Mouse (Mus musculus) midbrain, embryonic 13.5 days (tissue): ENCODE results near the gene Miga1. TPM values are rescaled to one million over a fixed set of nuclear protein-coding genes. Genes with fewer than 3 reads are reported as not detected.
A peak's percentile ranks its signal among the peaks of the same experiment; 100 is the strongest.

Experiments used
- ATAC-seq: fragments of 200-750 bp; cut with Nextera tagmentation; 2 replicates; pipeline ENCODE4 v1.8.0; 2017; ENCODE audit warnings: mild to moderate bottlenecking, moderate TSS enrichment, moderate library complexity
- H3K27ac ChIP-seq: fragments of 300-500 bp; sonication (generic); 2 replicates; pipeline ENCODE4 v1.5.1; 2015; ENCODE audit warnings: inconsistent platforms, mild to moderate bottlenecking, moderate library complexity
- H3K27me3 ChIP-seq: fragments of 300-500 bp; sonication (generic); 2 replicates; pipeline ENCODE4 v1.6.1; 2015; ENCODE audit warnings: mild to moderate bottlenecking, inconsistent platforms
- H3K36me3 ChIP-seq: fragments of 300-500 bp; sonication (generic); 2 replicates; pipeline ENCODE4 v1.6.1; 2015; ENCODE audit warnings: mild to moderate bottlenecking, inconsistent platforms
- H3K4me1 ChIP-seq: fragments of 300-500 bp; sonication (generic); replicated peaks from 2 replicates; pipeline ENCODE4 v1.6.1; 2015; ENCODE audit warnings: inconsistent platforms
- H3K4me2 ChIP-seq: fragments of 300-500 bp; sonication (generic); replicated peaks from 2 replicates; pipeline ENCODE4 v1.6.1; 2015; ENCODE audit warnings: moderate library complexity, mild to moderate bottlenecking, inconsistent platforms
- H3K4me3 ChIP-seq: fragments of 300-500 bp; sonication (generic); replicated peaks from 2 replicates; pipeline ENCODE4 v1.5.1; 2015; ENCODE audit warnings: mild to moderate bottlenecking, inconsistent platforms
- H3K9ac ChIP-seq: fragments of 300-500 bp; sonication (generic); replicated peaks from 2 replicates; pipeline ENCODE4 v1.6.1; 2015; ENCODE audit warnings: mild to moderate bottlenecking, inconsistent platforms
- H3K9me3 ChIP-seq: fragments of 300-500 bp; sonication (generic); 2 replicates; pipeline ENCODE4 v1.6.1; 2016; ENCODE audit warnings: mild to moderate bottlenecking, inconsistent platforms
- WGBS: fragments of 180-500 bp; shearing (Covaris S2); methylation state at CpG from one replicate; pipeline ENCODE4 v1.1.7; 2015; 5-methylcytosine and 5-hydroxymethylcytosine counted together
- polyA plus RNA-seq: library from polyadenylated mRNA; unstranded; fragments of >200 nt; fragmentation: Nextera tagmentation; extraction: Ambion mirVana; gene quantifications from 2 replicates; pipeline ENCODE4 v1.2.1, GENCODE M21; 2015

Miga1 gene
- polyA plus RNA-seq, 1 experiment from 2014 or later = 18.1 TPM

- peak overlapping the region; percentile 83; the same call in 1 of the 2 replicates for H3K27ac ChIP-seq
- no peaks in the 10 kb centered on the region for H3K27me3 ChIP-seq
- 46% methylated on average over 3 of the region's 3 CpGs for WGBS
- H3K4me2 ChIP-seq = peak overlapping the region; percentile 67
- H3K36me3 ChIP-seq = no peaks in the 10 kb centered on the region
- peak overlapping the region; percentile 77 for H3K4me3 ChIP-seq
- peaks cover 37% of the 10 kb centered on the region for H3K4me1 ChIP-seq
- H3K9ac ChIP-seq = peak overlapping the region; percentile 89
- no peak for ATAC-seq
- H3K9me3 ChIP-seq = no peaks in the 10 kb centered on the region
Observed at GRCm38 (mm10) chr3:152347227-152347626, 7.0 kb upstream of the Miga1 start.

- H3K9me3 ChIP-seq = no peaks in the 10 kb centered on the region
- H3K27ac ChIP-seq = peak overlapping the region; percentile 83
- H3K4me2 ChIP-seq = peak overlapping the region; percentile 67
- peak; percentile 13; the same call in 1 of the 2 replicates for ATAC-seq
- H3K4me1 ChIP-seq = peaks cover 37% of the 10 kb centered on the region
- peak overlapping the region; percentile 77 for H3K4me3 ChIP-seq
- no peaks in the 10 kb centered on the region for H3K36me3 ChIP-seq
- WGBS = under 1% methylated on average over 54 of the region's 54 CpGs
- peak overlapping the region; percentile 89 for H3K9ac ChIP-seq
- H3K27me3 ChIP-seq = no peaks in the 10 kb centered on the region
Observed at GRCm38 (mm10) chr3:152346633-152347141, 6.5 kb upstream of the Miga1 start.

GRCm38 (mm10) chr3:152345732-152346632 is 5.8 kb upstream of the Miga1 start, which contains the start of gene Usp33:
TSS of gene Usp33 (plus strand) at chr3:152346478.
- no peaks in the 10 kb centered on the region for H3K36me3 ChIP-seq
- peak within 1 kb of the TSS; percentile 67 for H3K4me2 ChIP-seq
- no peaks in the 10 kb centered on the region for H3K27me3 ChIP-seq
- H3K27ac ChIP-seq = peak within 1 kb of the TSS; percentile 83
- peak within 1 kb of the TSS; percentile 89 for H3K9ac ChIP-seq
- H3K9me3 ChIP-seq = no peaks in the 10 kb centered on the region
- H3K4me3 ChIP-seq = peak within 1 kb of the TSS; percentile 77
- WGBS = 6% methylated on average over 44 of the region's 44 CpGs
- peak; percentile 96 for ATAC-seq
- H3K4me1 ChIP-seq = peaks cover 32% of the 10 kb centered on the region

GRCm38 (mm10) chr3:152342961-152343517 is 2.8 kb upstream of the Miga1 start:
- no peaks in the 10 kb centered on the region for H3K9me3 ChIP-seq
- H3K4me3 ChIP-seq = no peak overlapping the region
- H3K27ac ChIP-seq = no peak overlapping the region
- H3K27me3 ChIP-seq = no peaks in the 10 kb centered on the region
- H3K36me3 ChIP-seq = no peaks in the 10 kb centered on the region
- ATAC-seq = no peak
- no peak overlapping the region for H3K9ac ChIP-seq
- WGBS = 89% methylated on average over 15 of the region's 15 CpGs
- H3K4me1 ChIP-seq = peaks cover 20% of the 10 kb centered on the region
- no peak overlapping the region for H3K4me2 ChIP-seq

- no peak overlapping the region for H3K27ac ChIP-seq
- H3K27me3 ChIP-seq = no peaks in the 10 kb centered on the region
- 80% methylated on average over 8 of the region's 8 CpGs for WGBS
- peaks cover 52% of the 10 kb centered on the region for H3K36me3 ChIP-seq
- H3K4me2 ChIP-seq = no peak overlapping the region
- H3K4me3 ChIP-seq = no peak overlapping the region
- no peak overlapping the region for H3K9ac ChIP-seq
- H3K4me1 ChIP-seq = peaks cover 12% of the 10 kb centered on the region; the same call in 1 of the 2 replicates
- H3K9me3 ChIP-seq = no peaks in the 10 kb centered on the region
- no peak for ATAC-seq
Observed at GRCm38 (mm10) chr3:152336085-152336484, 4.1 kb downstream of the Miga1 start.

- Histone ChIP-seq H3K27ac (no peak overlapping the region), H3K4me1 (0 out of 2 replicates have a peak, but pooled peaks cover under 1% of the 10 kb centered on the region), H3K9me3 (no peaks in the 10 kb centered on the region), H3K9ac (no peak overlapping the region), H3K4me2 (no peak overlapping the region), H3K36me3 (peaks cover 52% of the 10 kb centered on the region), H3K27me3 (no peaks in the 10 kb centered on the region), H3K4me3 (no peak overlapping the region)
- WGBS = 94% methylated on average over 10 of the region's 10 CpGs
- no peak for ATAC-seq
Observed at GRCm38 (mm10) chr3:152333641-152334040, 6.6 kb downstream of the Miga1 start.

- 88% methylated on average over 15 of the region's 15 CpGs for whole genome bisulfite sequencing
- Histone ChIP-seq H3K4me2 (no peak overlapping the region), H3K27me3 (no peaks in the 10 kb centered on the region), H3K4me3 (no peak overlapping the region), H3K9me3 (no peaks in the 10 kb centered on the region), H3K36me3 (peaks cover 51% of the 10 kb centered on the region), H3K27ac (no peak overlapping the region), H3K4me1 (no peaks in the 10 kb centered on the region), H3K9ac (no peak overlapping the region)
- ATAC-seq = no peak
Observed at GRCm38 (mm10) chr3:152332545-152333300, 7.5 kb downstream of the Miga1 start.

- Histone ChIP-seq H3K27me3 (no peaks in the 10 kb centered on the region), H3K4me2 (no peak overlapping the region), H3K36me3 (peaks cover 45% of the 10 kb centered on the region), H3K27ac (no peak overlapping the region), H3K9ac (no peak overlapping the region), H3K4me1 (no peaks in the 10 kb centered on the region), H3K9me3 (no peaks in the 10 kb centered on the region), H3K4me3 (no peak overlapping the region)
- WGBS = 95% methylated on average over 6 of the region's 6 CpGs
- ATAC-seq = no peak
Observed at GRCm38 (mm10) chr3:152332104-152332503, 8.1 kb downstream of the Miga1 start.

- no peak for ATAC-seq
- H3K36me3 ChIP-seq = peaks cover 42% of the 10 kb centered on the region
- H3K4me3 ChIP-seq = no peak overlapping the region
- no peak overlapping the region for H3K27ac ChIP-seq
- H3K9me3 ChIP-seq = no peaks in the 10 kb centered on the region
- H3K4me2 ChIP-seq = no peak overlapping the region
- H3K9ac ChIP-seq = no peak overlapping the region
- no peaks in the 10 kb centered on the region for H3K27me3 ChIP-seq
- 95% methylated on average over 8 of the region's 8 CpGs for WGBS
- no peaks in the 10 kb centered on the region for H3K4me1 ChIP-seq
Observed at GRCm38 (mm10) chr3:152321765-152322547, 18.3 kb downstream of the Miga1 start.

- 93% methylated on average over 10 of the region's 10 CpGs for WGBS
Observed at GRCm38 (mm10) chr3:152320972-152321645, 19.1 kb downstream of the Miga1 start.

More at GRCm38 (mm10) chr3:152320972-152321645, 19.1 kb downstream of the Miga1 start:
- H3K4me3 ChIP-seq = no peak overlapping the region
- no peak overlapping the region for H3K27ac ChIP-seq
- no peak for ATAC-seq
- no peaks in the 10 kb centered on the region for H3K9me3 ChIP-seq
- peaks cover 42% of the 10 kb centered on the region for H3K36me3 ChIP-seq
- no peaks in the 10 kb centered on the region for H3K4me1 ChIP-seq
- H3K27me3 ChIP-seq = no peaks in the 10 kb centered on the region
- H3K9ac ChIP-seq = no peak overlapping the region
- H3K4me2 ChIP-seq = no peak overlapping the region
